Mouse (Mus musculus) gastrocnemius, adult 2 months (tissue): ENCODE measurements around the gene Serpinb9. TPM values are rescaled to one million over a fixed set of nuclear protein-coding genes. Genes with fewer than 3 reads are reported as not detected.
"Not testable (repeated sequence)": the region's sequence is repeated elsewhere in the genome, so short reads cannot be mapped to it uniquely, and the experiment has no call there.

ENCODE experiments used
- DNase-seq: peaks from one replicate; pipeline ENCODE4 v3.0.0; 2022
- H3K27ac ChIP-seq: fragments of 200-600 bp; 2 replicates; pipeline ENCODE4 v1.8.1; 2022; ENCODE audit warnings: mild to moderate bottlenecking
- H3K4me3 ChIP-seq: fragments of 200-600 bp; 2 replicates; pipeline ENCODE4 v1.8.1; 2022; ENCODE audit warnings: mild to moderate bottlenecking, moderate library complexity
- CTCF ChIP-seq: fragments of 200-600 bp; IDR thresholded peaks from 2 replicates; pipeline ENCODE4 v1.8.1; 2022; ENCODE audit warnings: antibody characterized with exemption, mild to moderate bottlenecking, moderate library complexity
- intact Hi-C: fragments of 180-260 bp; cut with DNase I; formaldehyde crosslinking; loops from one replicate; pipeline ENCODE4 v1.15.1; 2025
- total RNA-seq, 2 experiments: library from RNA; stranded (reverse); gene quantifications; 2 replicates each; pipeline ENCODE4 v1.2.3; 2021

Serpinb9 gene
- total RNA-seq, 2 experiments from 2014 or later, result 1.5 to 2.3 TPM

DNA sequence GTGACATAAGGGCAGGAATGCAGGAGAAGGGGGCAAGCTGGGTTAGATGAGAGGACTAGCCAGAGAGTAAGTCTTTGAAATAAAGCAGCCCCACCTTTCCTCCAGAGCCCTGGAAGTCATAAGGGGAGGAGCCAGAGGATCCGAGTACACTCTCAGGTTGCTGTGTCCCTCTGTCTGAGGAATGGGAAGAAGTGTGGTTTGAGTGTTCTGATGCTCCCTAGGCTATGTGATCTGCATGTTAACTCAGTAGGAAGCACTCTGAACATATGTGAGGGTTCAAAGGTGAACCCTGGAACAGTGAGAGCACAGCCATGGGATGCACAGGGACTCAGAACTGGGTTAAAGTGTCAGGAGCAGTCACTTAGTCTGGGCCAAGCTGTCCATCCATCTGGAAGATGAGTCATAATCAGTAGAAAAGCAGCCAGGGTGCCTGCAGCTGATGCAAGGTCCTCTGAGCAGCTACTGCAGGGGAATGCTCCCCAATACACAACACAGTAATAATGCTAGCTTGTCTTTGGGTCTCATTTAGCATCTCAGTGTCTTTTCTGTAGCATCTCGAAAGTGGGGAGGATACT lies 2.5 kb downstream of the Serpinb9 start:
- Histone ChIP-seq H3K4me3 (peak overlapping the region; percentile 75), H3K27ac (peak overlapping the region; percentile 89)
- no peak for TF ChIP-seq CTCF
- intact Hi-C loops, result no loop called here
- DNase-seq, result no peak

DNA sequence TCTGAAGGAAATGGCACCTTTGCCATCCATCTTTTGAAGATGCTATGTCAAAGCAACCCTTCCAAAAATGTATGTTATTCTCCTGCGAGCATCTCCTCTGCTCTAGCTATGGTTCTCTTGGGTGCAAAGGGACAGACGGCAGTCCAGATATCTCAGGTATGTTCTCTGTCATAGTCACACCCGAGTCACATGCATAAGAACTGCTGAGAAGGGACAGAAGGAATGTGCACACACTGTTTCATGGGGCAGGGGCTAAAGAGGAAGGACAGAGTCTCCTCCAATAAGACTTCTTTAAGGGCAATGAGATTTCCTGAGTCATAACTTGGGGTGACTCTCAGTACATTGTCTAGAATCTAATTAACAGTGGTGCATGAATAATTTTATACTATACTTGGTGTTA lies 3.5 kb downstream of the Serpinb9 start:
- DNase-seq, result no peak
- intact Hi-C loops, result no loop called here
- H3K4me3 ChIP-seq, result no peak overlapping the region
- TF ChIP-seq CTCF, result no peak
- no peak overlapping the region for H3K27ac ChIP-seq

DNA sequence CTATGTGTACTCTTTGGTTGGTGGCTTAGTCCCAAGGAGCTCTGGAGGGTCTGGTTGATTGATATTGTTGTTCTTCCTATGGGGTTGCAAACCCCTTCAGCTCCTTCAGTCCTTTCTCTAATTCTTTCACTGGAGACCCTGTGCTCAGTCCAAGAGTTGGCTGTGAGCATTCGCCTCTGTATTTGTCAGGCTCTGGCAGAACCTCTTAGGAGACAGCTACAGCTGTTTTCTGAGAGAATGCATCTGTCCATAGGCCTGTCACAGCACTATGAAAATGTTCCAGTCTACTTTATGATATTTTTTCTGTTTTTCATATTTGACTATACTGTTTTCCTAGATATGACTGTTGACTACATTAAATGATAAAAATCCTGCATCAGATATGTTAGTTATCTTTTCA lies 9.3 kb downstream of the Serpinb9 start:
- Histone ChIP-seq H3K4me3 (no peak overlapping the region), H3K27ac (no peak overlapping the region)
- DNase-seq, result no peak
- intact Hi-C loops, result no loop called here
- no peak for TF ChIP-seq CTCF

DNA sequence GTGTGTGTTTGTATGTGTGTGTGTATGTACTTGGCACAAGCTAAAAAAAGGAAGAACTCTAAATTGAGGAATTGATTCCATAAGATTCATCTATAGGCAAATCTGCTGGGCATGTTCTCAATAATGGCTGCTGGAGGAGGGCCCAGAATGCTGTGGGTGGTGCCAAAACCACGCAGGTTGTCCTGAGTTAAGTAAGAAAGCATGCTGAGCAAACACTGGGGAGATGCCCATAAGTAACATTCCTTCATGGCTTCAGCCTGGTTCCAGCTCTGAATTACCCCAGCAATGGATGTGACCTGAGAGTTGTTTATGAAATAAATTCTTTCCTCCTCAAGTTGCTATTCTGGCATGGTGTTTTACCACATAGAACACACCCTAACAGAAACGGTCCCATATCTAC lies 10.2 kb downstream of the Serpinb9 start:
- DNase-seq, result no peak
- no peak for TF ChIP-seq CTCF
- no peak overlapping the region for H3K4me3 ChIP-seq
- intact Hi-C loops, result no loop called here
- H3K27ac ChIP-seq, result no peak overlapping the region

DNA sequence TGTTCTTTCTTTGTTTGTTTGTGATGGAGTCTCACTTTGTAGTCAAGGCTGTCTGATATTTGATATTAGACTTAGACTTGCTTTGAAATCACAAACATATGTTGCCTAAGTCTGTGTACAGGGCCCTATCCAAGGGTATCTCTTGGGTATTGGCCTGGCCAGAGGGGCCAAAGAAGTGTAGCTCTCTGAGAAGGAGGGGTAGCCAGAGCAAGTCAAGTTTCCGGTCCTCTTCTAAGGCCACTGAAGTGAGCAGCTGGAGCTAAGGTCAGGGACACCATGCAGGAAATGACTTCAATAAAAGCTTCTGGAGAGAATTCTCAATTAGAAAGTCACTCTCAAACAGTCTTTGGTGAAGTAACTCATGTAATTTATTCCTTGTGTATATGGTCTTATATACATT lies 19.3 kb downstream of the Serpinb9 start:
- H3K4me3 ChIP-seq, result no peak overlapping the region
- H3K27ac ChIP-seq, result no peak overlapping the region
- no peak for TF ChIP-seq CTCF
- DNase-seq, result no peak
- intact Hi-C loops, result no loop called here

DNA sequence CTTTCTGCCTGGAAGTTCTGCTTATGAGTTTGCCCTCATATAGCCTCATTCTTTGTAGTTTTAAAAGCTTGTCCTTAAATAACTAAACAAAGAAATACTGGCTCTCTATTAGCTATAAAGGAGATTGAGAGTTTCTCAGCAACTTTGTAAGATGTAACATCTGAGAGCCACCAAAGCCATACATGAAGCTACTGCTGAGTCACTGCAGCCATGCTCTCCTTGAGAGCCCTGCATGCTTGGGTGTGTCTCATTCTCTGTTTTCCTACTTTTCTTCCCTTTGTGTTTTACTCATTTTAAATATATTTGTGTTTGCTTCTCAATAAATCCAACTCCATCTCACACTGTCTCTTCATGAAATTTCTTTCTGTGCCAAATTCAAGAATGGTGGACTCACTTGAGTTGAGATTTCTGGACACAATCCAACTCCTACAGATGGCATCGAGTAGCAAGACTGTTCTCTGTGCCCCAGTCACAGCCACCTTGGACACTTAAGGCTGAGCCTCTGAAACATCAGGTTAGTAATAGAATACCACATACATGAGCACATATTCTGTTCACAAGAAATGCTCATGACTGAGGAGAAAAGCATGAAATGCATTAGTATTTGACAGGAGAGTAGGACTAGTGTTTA lies 23.5 kb downstream of the Serpinb9 start:
- H3K27ac ChIP-seq, result no peak overlapping the region
- TF ChIP-seq CTCF, result no peak
- DNase-seq, result no peak
- no peak overlapping the region for H3K4me3 ChIP-seq
- intact Hi-C loops, result no loop called here

DNA sequence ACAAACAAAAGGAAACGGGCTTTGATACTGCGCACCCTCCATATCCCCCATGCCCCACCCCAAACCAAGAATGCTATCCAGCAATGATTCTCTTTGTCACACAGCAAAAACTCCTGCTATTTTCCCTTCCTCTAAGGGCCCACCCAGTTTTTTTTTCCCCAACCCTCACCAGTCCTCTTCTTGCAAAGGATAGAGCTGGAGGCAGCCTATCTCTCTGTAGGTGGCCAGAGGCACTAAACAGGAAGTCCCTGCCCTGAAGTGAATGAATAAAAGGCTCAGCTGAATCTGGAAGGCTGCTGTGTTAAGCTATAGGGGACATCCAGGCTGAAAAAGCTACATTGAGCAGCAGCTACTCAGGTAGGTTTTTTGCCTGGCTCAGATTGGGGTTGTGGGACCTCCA lies 24.2 kb downstream of the Serpinb9 start, which contains the start of gene Serpinb9b:
TSS of gene Serpinb9b (plus strand) at position 173 of the 400 bp plus-strand sequence.
- no peak within 1 kb of the TSS for H3K27ac ChIP-seq
- no peak for DNase-seq
- no peak for TF ChIP-seq CTCF
- intact Hi-C loops, result no loop called here
- H3K4me3 ChIP-seq, result no peak within 1 kb of the TSS

DNA sequence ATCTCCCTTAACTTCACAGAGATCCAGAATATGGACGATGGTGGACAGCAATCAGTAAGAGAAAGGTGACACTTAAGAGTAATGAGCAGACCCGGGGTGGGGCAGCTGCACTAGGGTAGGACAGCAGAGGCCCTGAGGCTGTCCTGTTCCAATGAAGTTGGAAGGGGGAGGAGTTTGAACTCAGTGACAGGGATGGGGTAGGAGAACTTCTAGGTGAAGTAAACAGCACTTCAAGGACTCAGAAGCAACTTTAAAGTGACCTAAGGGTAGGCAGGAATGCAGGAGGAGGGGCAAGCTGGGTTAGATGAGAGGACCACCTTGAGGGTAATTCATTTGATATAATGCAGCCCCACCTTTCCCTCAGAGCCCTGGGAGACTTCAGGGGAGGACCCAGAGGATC lies 25.1 kb downstream of the Serpinb9 start:
- intact Hi-C loops, result no loop called here
- no peak overlapping the region for H3K4me3 ChIP-seq
- DNase-seq, result no peak
- TF ChIP-seq CTCF, result no peak
- no peak overlapping the region for H3K27ac ChIP-seq

DNA sequence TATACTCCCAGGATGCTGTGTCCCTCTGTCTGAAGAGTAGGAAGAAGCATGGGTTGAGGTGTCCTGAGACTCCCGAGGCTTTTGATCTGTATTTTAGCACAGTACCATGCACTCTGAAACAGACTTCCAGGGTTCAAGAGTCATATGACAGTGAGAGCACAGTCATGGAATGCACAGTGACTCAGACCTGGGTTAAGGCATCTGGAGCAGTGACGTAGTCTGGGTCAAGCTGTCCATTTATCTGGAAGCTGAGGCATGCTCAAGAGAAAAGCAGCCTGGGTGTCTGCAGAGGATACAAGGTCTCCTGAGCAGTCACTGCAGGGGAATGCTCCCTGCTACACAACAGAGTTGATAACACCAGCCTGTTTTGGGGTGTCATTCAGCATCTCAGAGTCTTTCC lies 25.5 kb downstream of the Serpinb9 start:
- no peak for DNase-seq
- intact Hi-C loops, result no loop called here
- TF ChIP-seq CTCF, result no peak
- Histone ChIP-seq H3K4me3 (no peak overlapping the region), H3K27ac (no peak overlapping the region)

DNA sequence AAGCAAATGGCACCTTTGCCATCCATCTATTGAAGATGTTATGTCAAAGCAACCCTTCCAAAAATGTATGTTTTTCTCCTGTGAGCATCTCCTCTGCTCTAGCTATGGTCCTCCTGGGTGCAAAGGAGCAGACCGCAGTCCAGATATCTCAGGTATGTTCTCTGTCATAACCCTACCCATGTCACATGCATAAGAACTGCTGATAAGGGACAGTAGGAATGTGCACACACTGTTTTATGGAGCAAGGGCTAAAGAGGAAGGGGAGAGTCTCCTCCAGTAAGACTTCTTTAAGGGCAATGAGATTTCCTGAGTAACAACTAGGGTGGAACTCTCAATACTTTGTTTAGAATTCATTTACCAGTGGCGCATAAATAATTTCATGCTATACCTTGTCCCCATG lies 26.4 kb downstream of the Serpinb9 start:
- intact Hi-C loops, H3K27ac ChIP-seq, DNase-seq, H3K4me3 ChIP-seq: not testable (repeated sequence)

DNA sequence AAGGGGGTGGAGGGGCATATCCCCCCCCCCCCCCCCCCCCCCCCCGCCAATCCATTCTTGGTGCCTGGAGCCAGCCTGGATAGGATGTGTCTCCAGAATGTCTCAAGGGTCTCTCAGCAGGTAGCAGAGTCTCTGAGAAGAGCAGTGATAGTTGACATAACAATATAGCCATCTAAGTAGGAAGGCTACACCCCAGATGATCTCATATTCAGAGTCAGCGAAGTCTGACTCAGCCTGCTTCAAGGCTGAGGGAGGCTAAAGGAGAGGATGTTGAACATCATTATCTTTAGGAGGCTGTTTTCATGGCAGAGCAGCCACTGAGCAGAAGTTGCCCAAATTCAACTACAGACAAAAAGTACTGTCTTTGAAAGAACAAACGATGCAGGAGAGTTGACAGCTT lies 27.2 kb downstream of the Serpinb9 start:
- no peak for DNase-seq
- Histone ChIP-seq H3K4me3 (no peak overlapping the region), H3K27ac (no peak overlapping the region)
- intact Hi-C loops, result no loop called here
- TF ChIP-seq CTCF, result no peak

DNA sequence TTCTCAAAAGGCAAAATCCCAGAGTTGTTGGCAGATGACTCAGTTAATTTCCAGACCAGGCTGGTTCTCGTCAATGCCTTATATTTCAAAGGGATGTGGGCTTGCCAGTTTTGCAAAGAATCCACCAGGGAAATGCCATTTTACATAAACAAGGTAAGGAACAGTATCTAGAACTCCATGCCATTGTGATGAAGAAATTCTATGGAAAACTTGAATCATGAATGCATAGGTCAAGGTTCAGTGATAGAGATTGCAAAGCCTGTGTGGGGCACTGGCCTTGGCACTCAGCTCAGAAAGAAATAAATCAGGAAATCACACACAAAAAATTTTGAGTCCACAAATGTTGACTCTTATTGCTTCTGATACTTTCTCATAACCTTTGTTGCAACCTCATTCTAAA lies 32.5 kb downstream of the Serpinb9 start:
- no peak for DNase-seq
- no peak for TF ChIP-seq CTCF
- intact Hi-C loops, result no loop called here
- Histone ChIP-seq H3K27ac (no peak overlapping the region), H3K4me3 (no peak overlapping the region)

DNA sequence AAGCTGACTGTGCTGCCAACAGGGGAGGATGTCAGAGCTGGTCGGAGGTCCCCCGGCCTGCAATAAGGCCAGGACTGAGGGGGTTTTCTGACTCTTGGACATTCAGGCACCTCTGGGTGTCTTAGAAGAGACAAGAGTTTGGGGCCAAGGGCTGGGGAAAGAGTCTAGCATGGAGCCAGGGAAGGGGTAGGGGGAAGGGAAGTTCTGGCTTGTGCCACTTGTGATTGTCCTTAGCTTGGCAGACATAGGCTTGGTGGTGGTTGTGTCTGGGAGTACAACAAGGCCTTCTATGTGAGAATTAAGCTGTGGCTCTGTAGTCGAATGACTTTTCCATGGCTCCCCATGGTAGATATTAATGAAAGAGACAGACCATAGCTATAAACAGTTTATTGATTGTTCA lies 40.5 kb downstream of the Serpinb9 start:
- no peak for DNase-seq
- intact Hi-C loops, result no loop called here
- no peak for TF ChIP-seq CTCF
- no peak overlapping the region for H3K27ac ChIP-seq
- H3K4me3 ChIP-seq, result no peak overlapping the region

DNA sequence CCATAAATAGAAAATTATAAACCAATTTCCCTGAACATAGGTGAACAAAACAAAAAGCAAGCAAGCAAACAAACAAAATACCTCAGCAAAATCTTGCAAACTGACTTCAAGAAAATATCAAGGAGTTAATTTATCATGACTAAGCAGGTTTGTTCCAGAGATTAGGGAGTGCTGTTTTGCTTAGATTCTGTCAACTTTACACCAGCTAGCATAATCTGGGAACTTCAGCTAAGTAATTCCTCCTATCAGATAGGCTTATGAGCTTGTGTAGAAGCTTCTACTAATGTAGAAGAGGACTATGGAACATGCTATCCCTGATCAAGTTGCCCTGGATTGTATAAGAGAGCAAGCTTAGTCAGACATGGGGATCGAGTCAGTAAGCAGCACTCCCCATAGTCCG lies 44.2 kb downstream of the Serpinb9 start:
- no peak for DNase-seq
- intact Hi-C loops, result no loop called here
- Histone ChIP-seq H3K4me3 (no peak overlapping the region), H3K27ac (no peak overlapping the region)
- no peak for TF ChIP-seq CTCF

DNA sequence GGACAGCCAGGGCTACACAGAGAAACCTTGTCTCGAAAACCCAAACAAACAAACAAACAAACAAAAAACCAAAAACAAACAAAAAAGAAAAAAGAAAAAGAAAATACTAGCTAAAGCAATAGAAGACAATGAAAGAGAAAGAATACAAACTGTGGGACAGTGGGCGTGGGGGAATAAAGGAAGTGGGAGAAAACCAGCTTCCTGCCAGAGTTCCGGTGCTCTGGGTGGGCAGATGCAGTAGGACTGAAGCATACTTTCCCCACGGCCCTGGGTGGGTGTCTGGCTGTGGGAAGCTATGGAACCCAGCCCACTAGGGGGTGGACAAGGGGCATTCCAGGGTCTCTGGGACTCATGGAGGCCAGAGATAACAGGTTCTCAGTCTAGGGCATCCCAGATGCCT lies 45.1 kb downstream of the Serpinb9 start:
- no peak for TF ChIP-seq CTCF
- Histone ChIP-seq H3K4me3 (no peak overlapping the region), H3K27ac (no peak overlapping the region)
- intact Hi-C loops, result no loop called here
- no peak for DNase-seq
